Comparison of ENCODE assay signal across 20 mouse cellular contexts in the genomic region with DNA sequence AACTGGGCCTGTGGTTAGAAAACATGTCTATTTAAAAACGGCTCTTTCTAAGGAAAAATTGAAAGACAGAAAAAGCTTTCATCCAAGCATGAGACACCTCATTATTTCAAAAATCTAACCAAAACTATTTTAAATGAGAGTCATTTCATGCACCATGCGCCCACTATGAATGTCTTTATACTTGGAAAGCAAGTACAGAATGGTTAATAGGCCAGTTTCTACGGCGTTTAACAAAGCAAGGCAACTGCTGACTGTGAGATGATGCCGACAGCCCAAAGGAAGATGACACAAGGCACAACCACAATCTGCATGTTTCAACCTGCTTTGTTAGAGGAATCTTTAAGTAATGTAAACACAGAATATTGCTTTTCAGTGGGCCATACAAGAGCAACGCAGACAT.
"Had no signal": no experiment of that assay in that cellular context is flagged by ENCODE, and none has a peak within 500 bp of the region (broad histone marks: within the 10 kb centered on the region; RNA-seq: fewer than 3 reads in every experiment).

No protein-coding gene starts in this region.

- H3K4me3 ChIP-seq: left cerebral cortex, adult 2 months; liver, embryonic 13.5 days; myocyte; neural tube, embryonic 13.5 days; stomach, embryonic 15.5 days had no signal

- H3K4me2 ChIP-seq: liver, embryonic 13.5 days; midbrain, embryonic 11.5 days; neural tube, embryonic 13.5 days; stomach, embryonic 15.5 days had no signal

- H3K9ac ChIP-seq: liver, embryonic 13.5 days; neural tube, embryonic 13.5 days; stomach, embryonic 15.5 days had no signal

- H3K4me1 ChIP-seq: liver, embryonic 13.5 days; neural tube, embryonic 13.5 days; stomach, embryonic 15.5 days had no signal

- H3K27ac ChIP-seq: liver, embryonic 13.5 days; neural tube, embryonic 13.5 days; stomach, embryonic 15.5 days had no signal

- DNase-seq: kidney, adult 11 months; kidney, adult 9 months; kidney, postnatal 14 days; kidney, postnatal 4 days; layer of hippocampus, postnatal 36 days; liver, embryonic 13.5 days; lung, adult 2 months; lung, postnatal 14 days; lung, postnatal 4 days; midbrain, embryonic 14.5 days; retina, postnatal 1 day; right cerebral cortex, postnatal 25 days; spleen, adult 18-20 months; thymus, adult 2 months; thymus, postnatal 14 days had no signal

- H3K27me3 ChIP-seq: liver, embryonic 13.5 days; neural tube, embryonic 13.5 days; stomach, embryonic 15.5 days had no signal

- H3K9me3 ChIP-seq: liver, embryonic 13.5 days; neural tube, embryonic 13.5 days; stomach, embryonic 15.5 days had no signal

- H3K36me3 ChIP-seq: liver, embryonic 13.5 days; neural tube, embryonic 13.5 days; stomach, embryonic 15.5 days had no signal
